Mouse (Mus musculus): Measurements from ENCODE around the gene Mylk4. TPM values are rescaled to one million over a fixed set of nuclear protein-coding genes. Genes with fewer than 3 reads are reported as not detected.
A peak's percentile ranks its signal among the peaks of the same experiment; 100 is the strongest.

Gene Mylk4
- polyA plus RNA-seq, 2 experiments: 0.01 to 0.08 TPM

- Histone ChIP-seq H3K9me3 (ENCODE audit: control insufficient read depth, low read length) (no peaks in the 10 kb centered on the region), H3K4me3 (ENCODE audit: insufficient read depth in 1 of 2, low read depth in 2 of 2, low read length in 2 of 2) (peak overlapping the region in 1 of 2 experiments; percentile 95; a peak in 2 of 4 replicates), H3K36me3 (replicated peaks; ENCODE audit: control insufficient read depth, insufficient read depth, low read depth) (peaks cover 11% of the 10 kb centered on the region), H3K4me2 (ENCODE audit: low read depth) (peak overlapping the region; percentile 98), H3K9ac (replicated peaks) (peak overlapping the region; percentile 10; the same call in 1 of the 2 replicates), H3K4me1 (replicated peaks; ENCODE audit: control insufficient read depth in 2 of 2, insufficient read depth in 2 of 2, low read length in 1 of 2) (peaks cover 5 to 6% of the 10 kb centered on the region in 2 experiments; a peak in 3 of 4 replicates), H3K27ac (no peak overlapping the region), H3K27me3 (ENCODE audit: control insufficient read depth, insufficient read depth, low read length) (no peaks in the 10 kb centered on the region)
- no peak for ATAC-seq (ENCODE audit: insufficient read depth)
- TF ChIP-seq CTCF (IDR thresholded peaks at IDR 0.05; ENCODE audit: low read depth): no peak
- TF ChIP-seq EP300 (IDR thresholded peaks at IDR 0.05; ENCODE audit: low read depth): no peak
- WGBS (ENCODE audit: insufficient replicate concordance): 87% methylated on average over 4 of the region's 4 CpGs
- no peak for DNase-seq (ENCODE audit: low read depth in 3 of 3, low spot score in 3 of 3)
Observed at GRCm38 (mm10) chr13:32803701-32804345, 20.1 kb upstream of the Mylk4 start.

- H3K9me3 ChIP-seq (ENCODE audit: control insufficient read depth, low read length): no peaks in the 10 kb centered on the region
- WGBS (ENCODE audit: insufficient replicate concordance): under 1% methylated on average over 91 of the region's 95 CpGs
- H3K4me3 ChIP-seq (ENCODE audit: insufficient read depth in 1 of 2, low read depth in 2 of 2, low read length in 2 of 2): peak within 1 kb of the TSS; percentile 71 to 95
- TF ChIP-seq CTCF (IDR thresholded peaks at IDR 0.05; ENCODE audit: low read depth) (no peak), EP300 (IDR thresholded peaks at IDR 0.05; ENCODE audit: low read depth) (no peak)
- peaks cover 5% of the 10 kb centered on the region for H3K36me3 ChIP-seq (replicated peaks; ENCODE audit: control insufficient read depth, insufficient read depth, low read depth)
- no peaks in the 10 kb centered on the region for H3K27me3 ChIP-seq (ENCODE audit: control insufficient read depth, insufficient read depth, low read length)
- ATAC-seq (ENCODE audit: insufficient read depth) (peak; percentile 56), DNase-seq (ENCODE audit: low read depth in 3 of 3, low spot score in 3 of 3) (peak in 1 of 3 experiments; percentile 17)
- H3K4me2 ChIP-seq (ENCODE audit: low read depth): peak within 1 kb of the TSS; percentile 98
- peaks cover 5 to 6% of the 10 kb centered on the region in 2 experiments; a peak in 3 of 4 replicates for H3K4me1 ChIP-seq (replicated peaks; ENCODE audit: control insufficient read depth in 2 of 2, insufficient read depth in 2 of 2, low read length in 1 of 2)
- H3K27ac ChIP-seq: peak within 1 kb of the TSS; percentile 30; the same call in 1 of the 2 replicates
- H3K9ac ChIP-seq (replicated peaks): peak within 1 kb of the TSS; percentile 82
Observed at GRCm38 (mm10) chr13:32802259-32803081, 18.7 kb upstream of the Mylk4 start, which contains the start of gene D930007J09Rik. TSS of gene D930007J09Rik (minus strand) at chr13:32802849.

GRCm38 (mm10) chr13:32801693-32802221 lies 18.0 kb upstream of the Mylk4 start, which contains the start of gene Wrnip1:
TSS of gene Wrnip1 (plus strand) at chr13:32802038.
- under 1% methylated on average over 51 of the region's 51 CpGs for WGBS (ENCODE audit: insufficient replicate concordance)
- Histone ChIP-seq H3K36me3 (replicated peaks; ENCODE audit: control insufficient read depth, insufficient read depth, low read depth) (peaks cover 3% of the 10 kb centered on the region), H3K9ac (replicated peaks) (peak within 1 kb of the TSS; percentile 82), H3K4me2 (ENCODE audit: low read depth) (peak within 1 kb of the TSS; percentile 98), H3K4me3 (ENCODE audit: insufficient read depth in 1 of 2, low read depth in 2 of 2, low read length in 2 of 2) (peak within 1 kb of the TSS; percentile 71 to 95), H3K27me3 (ENCODE audit: control insufficient read depth, insufficient read depth, low read length) (no peaks in the 10 kb centered on the region), H3K9me3 (ENCODE audit: control insufficient read depth, low read length) (no peaks in the 10 kb centered on the region), H3K27ac (peak within 1 kb of the TSS; percentile 30), H3K4me1 (replicated peaks; ENCODE audit: control insufficient read depth in 2 of 2, insufficient read depth in 2 of 2, low read length in 1 of 2) (peaks cover 5 to 6% of the 10 kb centered on the region in 2 experiments; a peak in 3 of 4 replicates)
- DNase-seq (ENCODE audit: low read depth in 3 of 3, low spot score in 3 of 3) (peak; percentile 96 to 97 (median 96)), ATAC-seq (ENCODE audit: insufficient read depth) (peak; percentile 93)
- TF ChIP-seq CTCF (IDR thresholded peaks at IDR 0.05; ENCODE audit: low read depth) (peak; percentile 48; the same call in 1 of the 2 replicates), EP300 (IDR thresholded peaks at IDR 0.05; ENCODE audit: low read depth) (no peak)

GRCm38 (mm10) chr13:32800859-32801258 lies 17.1 kb upstream of the Mylk4 start:
- H3K27ac ChIP-seq: no peak overlapping the region

More at GRCm38 (mm10) chr13:32800859-32801258, 17.1 kb upstream of the Mylk4 start:
- Histone ChIP-seq H3K4me3 (ENCODE audit: insufficient read depth in 1 of 2, low read depth in 2 of 2, low read length in 2 of 2) (peak overlapping the region in 1 of 2 experiments; percentile 95; a peak in 2 of 4 replicates), H3K4me2 (ENCODE audit: low read depth) (peak overlapping the region; percentile 98), H3K9me3 (ENCODE audit: control insufficient read depth, low read length) (no peaks in the 10 kb centered on the region), H3K27me3 (ENCODE audit: control insufficient read depth, insufficient read depth, low read length) (no peaks in the 10 kb centered on the region), H3K36me3 (replicated peaks; ENCODE audit: control insufficient read depth, insufficient read depth, low read depth) (no peaks in the 10 kb centered on the region), H3K4me1 (replicated peaks; ENCODE audit: control insufficient read depth in 2 of 2, insufficient read depth in 2 of 2, low read length in 1 of 2) (peaks cover 5 to 6% of the 10 kb centered on the region in 2 experiments; a peak in 3 of 4 replicates), H3K9ac (replicated peaks) (peak overlapping the region; percentile 69; the same call in 1 of the 2 replicates)
- TF ChIP-seq CTCF (IDR thresholded peaks at IDR 0.05; ENCODE audit: low read depth) (peak; percentile 39), EP300 (IDR thresholded peaks at IDR 0.05; ENCODE audit: low read depth) (no peak)
- ATAC-seq (ENCODE audit: insufficient read depth) (no peak), DNase-seq (ENCODE audit: low read depth in 3 of 3, low spot score in 3 of 3) (peak; percentile 32 to 41 (median 33))
